Mouse (Mus musculus) MEL (cell line): ENCODE results near the gene Ttll11. TPM values are rescaled to one million over a fixed set of nuclear protein-coding genes. Genes with fewer than 3 reads are reported as not detected.

Experiments
- DNase-seq: peaks from one replicate; pipeline ENCODE4 v3.0.0; 2011; ENCODE audit warnings: low read depth, low spot score
- H3K27ac ChIP-seq: 2 replicates; pipeline ENCODE4 v1.5.1; 2012; ENCODE audit warnings: low read depth, mild to moderate bottlenecking, control low read depth, low read length, moderate library complexity; ENCODE audit not compliant: control insufficient read depth
- H3K27me3 ChIP-seq, 2 experiments: fragments of 150-350 bp in 1 of 2; sonication (generic) in 1 of 2; 2 replicates each; pipeline ENCODE4 v1.6.1; 2012; ENCODE audit warnings: low read length in 2 of 2, mild to moderate bottlenecking in 2 of 2, improper control_type of control experiment in 1 of 2, moderate library complexity in 1 of 2; ENCODE audit not compliant: insufficient read depth in 2 of 2, control insufficient read depth in 1 of 2
- H3K36me3 ChIP-seq, 2 experiments: 2 replicates each; pipeline ENCODE4 v1.6.1; 2012 to 2014; ENCODE audit warnings: low read length in 2 of 2, improper control_type of control experiment in 1 of 2, inconsistent platforms in 1 of 2, mild to moderate bottlenecking in 1 of 2; ENCODE audit not compliant: insufficient read depth in 2 of 2, control insufficient read depth in 1 of 2
- H3K4me1 ChIP-seq, 2 experiments: fragments of 150-350 bp in 1 of 2; sonication (generic) in 1 of 2; 2 replicates each; pipeline ENCODE4 v1.6.1; 2012; ENCODE audit warnings: low read length in 2 of 2, improper control_type of control experiment in 1 of 2, mild to moderate bottlenecking in 1 of 2; ENCODE audit not compliant: insufficient read depth in 2 of 2, control insufficient read depth in 1 of 2
- H3K4me3 ChIP-seq, 2 experiments: fragments of 150-350 bp in 1 of 2; sonication (generic) in 1 of 2; 2 replicates each; pipeline ENCODE4 v1.5.1; 2012; ENCODE audit warnings: low read depth in 2 of 2, low read length in 2 of 2, mild to moderate bottlenecking in 2 of 2, moderate library complexity in 2 of 2, control low read depth in 1 of 2, improper control_type of control experiment in 1 of 2; ENCODE audit not compliant: control insufficient read depth in 1 of 2, insufficient read depth in 1 of 2
- H3K79me2 ChIP-seq: 2 replicates; pipeline ENCODE4 v1.6.1; 2012; ENCODE audit warnings: mild to moderate bottlenecking, low read length, moderate library complexity; ENCODE audit not compliant: control insufficient read depth, poor library complexity, insufficient read depth
- H3K9ac ChIP-seq: 2 replicates; pipeline ENCODE4 v1.6.1; 2012; ENCODE audit warnings: low read depth, mild to moderate bottlenecking, control low read depth, low read length, moderate library complexity; ENCODE audit not compliant: control insufficient read depth, poor library complexity, severe bottlenecking
- H3K9me3 ChIP-seq: fragments of 150-350 bp; sonication (generic); replicated peaks from 2 replicates; pipeline ENCODE4 v1.6.1; 2012; ENCODE audit warnings: mild to moderate bottlenecking, low read length, improper control_type of control experiment, moderate library complexity; ENCODE audit not compliant: insufficient read depth
- BHLHE40 ChIP-seq: IDR thresholded peaks from 2 replicates; pipeline ENCODE4 v1.6.1; 2012; ENCODE audit warnings: low read depth, mild to moderate bottlenecking, inconsistent platforms, low read length, improper control_type of control experiment, borderline replicate concordance
- CHD2 ChIP-seq: IDR thresholded peaks from 2 replicates; pipeline ENCODE4 v1.6.1; 2011; ENCODE audit warnings: low read length, improper control_type of control experiment
- CTCF ChIP-seq, 3 experiments: IDR thresholded peaks in 2 of 3; conservative IDR thresholded peaks in 1 of 3; 2 replicates each; pipeline ENCODE4 v1.5.1; 2011 to 2012; ENCODE audit warnings: low read length in 3 of 3, low read depth in 2 of 3, mild to moderate bottlenecking in 2 of 3, improper control_type of control experiment in 1 of 3, inconsistent platforms in 1 of 3, mixed read lengths in 1 of 3, moderate library complexity in 1 of 3; ENCODE audit not compliant: control insufficient read depth in 1 of 3, insufficient read depth in 1 of 3, poor library complexity in 1 of 3, severe bottlenecking in 1 of 3
- E2F4 ChIP-seq: IDR thresholded peaks from 2 replicates; pipeline ENCODE4 v1.6.1; 2011; ENCODE audit warnings: low read depth, low read length, improper control_type of control experiment, borderline replicate concordance
- ELF1 ChIP-seq: IDR thresholded peaks from 2 replicates; pipeline ENCODE4 v1.6.1; 2014; ENCODE audit warnings: low read depth, mild to moderate bottlenecking, inconsistent platforms, low read length, improper control_type of control experiment, moderate library complexity
- EP300 ChIP-seq, 2 experiments: IDR thresholded peaks; 2 replicates each; pipeline ENCODE4 v1.6.1; 2011; ENCODE audit warnings: improper control_type of control experiment in 2 of 2, low read length in 2 of 2, low read depth in 1 of 2, mild to moderate bottlenecking in 1 of 2
- ETS1 ChIP-seq: IDR thresholded peaks from 2 replicates; pipeline ENCODE4 v1.6.1; 2012; ENCODE audit warnings: low read depth, mild to moderate bottlenecking, inconsistent platforms, low read length, improper control_type of control experiment, moderate library complexity
- GABPA ChIP-seq: IDR thresholded peaks from 2 replicates; pipeline ENCODE4 v1.6.1; 2012; ENCODE audit warnings: low read depth, mild to moderate bottlenecking, inconsistent platforms, low read length, improper control_type of control experiment, moderate library complexity
- GATA1 ChIP-seq: IDR thresholded peaks from 2 replicates; pipeline ENCODE4 v1.6.1; 2011; ENCODE audit warnings: low read depth, low read length, improper control_type of control experiment
- MAFK ChIP-seq: IDR thresholded peaks from 2 replicates; pipeline ENCODE4 v1.6.1; 2011; ENCODE audit warnings: low read depth, mild to moderate bottlenecking, low read length, improper control_type of control experiment, borderline replicate concordance
- MAX ChIP-seq: IDR thresholded peaks from 2 replicates; pipeline ENCODE4 v1.6.1; 2011; ENCODE audit warnings: low read length, improper control_type of control experiment
- MAZ ChIP-seq: IDR thresholded peaks from 2 replicates; pipeline ENCODE4 v1.6.1; 2012; ENCODE audit warnings: low read depth, mild to moderate bottlenecking, inconsistent platforms, low read length, improper control_type of control experiment
- MEF2A ChIP-seq: IDR thresholded peaks from 2 replicates; pipeline ENCODE4 v1.6.1; 2014; ENCODE audit warnings: low read depth, mild to moderate bottlenecking, inconsistent platforms, low read length, improper control_type of control experiment; ENCODE audit not compliant: poor library complexity, insufficient replicate concordance, severe bottlenecking; ENCODE audit errors: extremely low read depth
- MXI1 ChIP-seq: IDR thresholded peaks from 2 replicates; pipeline ENCODE4 v1.6.1; 2011; ENCODE audit warnings: mild to moderate bottlenecking, low read depth, low read length, improper control_type of control experiment
- NRF1 ChIP-seq: IDR thresholded peaks from 2 replicates; pipeline ENCODE4 v1.6.1; 2014; ENCODE audit warnings: low read depth, mild to moderate bottlenecking, inconsistent platforms, low read length, improper control_type of control experiment, moderate library complexity; ENCODE audit not compliant: poor library complexity, insufficient read depth, severe bottlenecking
- POLR2A ChIP-seq, 2 experiments: IDR thresholded peaks; 2 replicates each; pipeline ENCODE4 v1.6.1; 2011 to 2012; ENCODE audit warnings: low read length in 2 of 2, mild to moderate bottlenecking in 2 of 2, control low read depth in 1 of 2, improper control_type of control experiment in 1 of 2, low read depth in 1 of 2, moderate library complexity in 1 of 2; ENCODE audit not compliant: control insufficient read depth in 1 of 2, insufficient read depth in 1 of 2, poor library complexity in 1 of 2
- POLR2AphosphoS2 ChIP-seq: IDR thresholded peaks from 2 replicates; pipeline ENCODE4 v1.6.1; 2011; ENCODE audit warnings: low read length, improper control_type of control experiment
- RAD21 ChIP-seq: IDR thresholded peaks from 2 replicates; pipeline ENCODE4 v1.6.1; 2011; ENCODE audit warnings: mild to moderate bottlenecking, low read depth, low read length, improper control_type of control experiment
- SMC3 ChIP-seq: IDR thresholded peaks from 2 replicates; pipeline ENCODE4 v1.6.1; 2011; ENCODE audit warnings: low read depth, low read length, improper control_type of control experiment
- TAL1 ChIP-seq: IDR thresholded peaks from 2 replicates; pipeline ENCODE4 v1.6.1; 2012; ENCODE audit warnings: mild to moderate bottlenecking, inconsistent platforms, low read length, moderate library complexity, mixed read lengths
- TBP ChIP-seq: IDR thresholded peaks from 2 replicates; pipeline ENCODE4 v1.8.0; 2011; ENCODE audit warnings: low read depth, low read length, improper control_type of control experiment
- TCF12 ChIP-seq: IDR thresholded peaks from 2 replicates; pipeline ENCODE4 v1.6.1; 2014; ENCODE audit warnings: low read depth, mild to moderate bottlenecking, inconsistent platforms, low read length, improper control_type of control experiment, moderate library complexity
- UBTF ChIP-seq: IDR thresholded peaks from 2 replicates; pipeline ENCODE4 v1.6.1; 2012; ENCODE audit warnings: low read depth, mild to moderate bottlenecking, inconsistent platforms, low read length, improper control_type of control experiment, moderate library complexity, borderline replicate concordance; ENCODE audit not compliant: insufficient read depth
- USF1 ChIP-seq: IDR thresholded peaks from 2 replicates; pipeline ENCODE4 v1.6.1; 2014; ENCODE audit warnings: low read depth, mild to moderate bottlenecking, inconsistent platforms, low read length, improper control_type of control experiment, moderate library complexity
- ZC3H11A ChIP-seq: IDR thresholded peaks from 2 replicates; pipeline ENCODE4 v1.6.1; 2012; ENCODE audit warnings: low read depth, mild to moderate bottlenecking, inconsistent platforms, low read length, improper control_type of control experiment
- ZKSCAN1 ChIP-seq: IDR thresholded peaks from 2 replicates; pipeline ENCODE4 v1.6.1; 2012; ENCODE audit warnings: low read depth, mild to moderate bottlenecking, inconsistent platforms, low read length, improper control_type of control experiment, moderate library complexity
- ZMIZ1 ChIP-seq: IDR thresholded peaks from 2 replicates; pipeline ENCODE4 v1.6.1; 2012; ENCODE audit warnings: low read depth, mild to moderate bottlenecking, inconsistent platforms, low read length, improper control_type of control experiment, moderate library complexity
- ZNF384 ChIP-seq: IDR thresholded peaks from 2 replicates; pipeline ENCODE4 v1.6.1; 2012; ENCODE audit warnings: low read depth, mild to moderate bottlenecking, inconsistent platforms, low read length, improper control_type of control experiment
- polyA plus RNA-seq, 2 experiments: library from polyadenylated mRNA; stranded (reverse) in 1 of 2; unstranded in 1 of 2; fragments of >175 nt in 1 of 2; fragments of >200 nt in 1 of 2; gene quantifications; 2 replicates each; pipeline versions ENCODE4 v1.2.1 to v1.2.4; 2012; ENCODE audit warnings: low replicate concordance in 2 of 2, low read depth in 1 of 2; ENCODE audit not compliant: insufficient read length in 2 of 2, insufficient read depth in 1 of 2, missing spikeins in 1 of 2
- total RNA-seq: library from RNA; depleted of rRNA; stranded (reverse); fragments of 300-350 nt; gene quantifications from 2 replicates; pipeline ENCODE4 v1.2.3, GENCODE M21; 2012

Ttll11 gene
- total and polyA plus RNA-seq, 3 experiments = 1.2 to 2.5 TPM; not detected in 1

GRCm38 (mm10) chr2:36023291-36023690 is 43.6 kb upstream of the Ttll11 start:
- Histone ChIP-seq H3K4me1 (no peaks in the 10 kb centered on the region), H3K36me3 (no peaks in the 10 kb centered on the region), H3K9ac (no peak overlapping the region), H3K79me2 (no peaks in the 10 kb centered on the region), H3K27me3 (0 out of 4 replicates have a peak, but pooled peaks cover 0 to 2% of the 10 kb centered on the region in 2 experiments), H3K9me3 (no peaks in the 10 kb centered on the region), H3K4me3 (no peak overlapping the region), H3K27ac (no peak overlapping the region)
- TF ChIP-seq UBTF = no peak
- TF ChIP-seq USF1 = no peak
- TF ChIP-seq CHD2 = no peak
- TF ChIP-seq MXI1 = no peak
- TF ChIP-seq GATA1 = no peak
- no peak for TF ChIP-seq MAX
- TF ChIP-seq TBP = no peak
- no peak for TF ChIP-seq TAL1
- TF ChIP-seq ZMIZ1 = no peak
- no peak for TF ChIP-seq NRF1
- TF ChIP-seq ELF1 = no peak
- TF ChIP-seq ZNF384 = no peak
- no peak for TF ChIP-seq EP300 (IDR thresholded peaks at IDR 0.05; ENCODE audit: low read depth in 1 of 2, low read length in 2 of 2)
- no peak for TF ChIP-seq MAZ
- TF ChIP-seq BHLHE40 = no peak
- TF ChIP-seq MEF2A = no peak
- no peak for TF ChIP-seq GABPA
- no peak for TF ChIP-seq ZKSCAN1
- no peak for TF ChIP-seq ETS1
- TF ChIP-seq POLR2AphosphoS2 = no peak
- no peak for DNase-seq

- no peak overlapping the region for H3K27ac ChIP-seq
- H3K36me3 ChIP-seq = no peaks in the 10 kb centered on the region
- H3K4me3 ChIP-seq = no peak overlapping the region
- H3K4me1 ChIP-seq = no peaks in the 10 kb centered on the region
- H3K27me3 ChIP-seq = 0 out of 4 replicates have a peak, but pooled peaks cover 0 to 2% of the 10 kb centered on the region in 2 experiments
- DNase-seq = peak; percentile 58
- no peaks in the 10 kb centered on the region for H3K79me2 ChIP-seq
- TF ChIP-seq TBP (no peak), MXI1 (no peak), ZC3H11A (no peak), TCF12 (no peak), POLR2A (IDR thresholded peaks at IDR 0.05; ENCODE audit: control insufficient read depth in 1 of 2, insufficient read depth in 1 of 2, low read depth in 1 of 2, low read length in 2 of 2, poor library complexity in 1 of 2) (no peak), RAD21 (peak; percentile 14), SMC3 (peak; percentile 11; the same call in 1 of the 2 replicates), TAL1 (no peak), CTCF (IDR thresholded peaks at IDR 0.05 in 2 of 3, conservative IDR thresholded peaks at IDR 0.05 in 1 of 3; ENCODE audit: control insufficient read depth in 1 of 3, insufficient read depth in 1 of 3, low read depth in 2 of 3, low read length in 3 of 3, poor library complexity in 1 of 3, severe bottlenecking in 1 of 3) (peak; percentile 39 to 61 (median 50); a peak in 5 of 6 replicates), MAFK (no peak), NRF1 (peak; percentile 51; the same call in 1 of the 2 replicates), GABPA (no peak), E2F4 (no peak)
- no peaks in the 10 kb centered on the region for H3K9me3 ChIP-seq
- no peak overlapping the region for H3K9ac ChIP-seq
These were observed 41.9 kb upstream of the Ttll11 start for GRCm38 (mm10) chr2:36021385-36022159.
